21 mouse cellular contexts compared by ENCODE assay signal in the genomic region with DNA sequence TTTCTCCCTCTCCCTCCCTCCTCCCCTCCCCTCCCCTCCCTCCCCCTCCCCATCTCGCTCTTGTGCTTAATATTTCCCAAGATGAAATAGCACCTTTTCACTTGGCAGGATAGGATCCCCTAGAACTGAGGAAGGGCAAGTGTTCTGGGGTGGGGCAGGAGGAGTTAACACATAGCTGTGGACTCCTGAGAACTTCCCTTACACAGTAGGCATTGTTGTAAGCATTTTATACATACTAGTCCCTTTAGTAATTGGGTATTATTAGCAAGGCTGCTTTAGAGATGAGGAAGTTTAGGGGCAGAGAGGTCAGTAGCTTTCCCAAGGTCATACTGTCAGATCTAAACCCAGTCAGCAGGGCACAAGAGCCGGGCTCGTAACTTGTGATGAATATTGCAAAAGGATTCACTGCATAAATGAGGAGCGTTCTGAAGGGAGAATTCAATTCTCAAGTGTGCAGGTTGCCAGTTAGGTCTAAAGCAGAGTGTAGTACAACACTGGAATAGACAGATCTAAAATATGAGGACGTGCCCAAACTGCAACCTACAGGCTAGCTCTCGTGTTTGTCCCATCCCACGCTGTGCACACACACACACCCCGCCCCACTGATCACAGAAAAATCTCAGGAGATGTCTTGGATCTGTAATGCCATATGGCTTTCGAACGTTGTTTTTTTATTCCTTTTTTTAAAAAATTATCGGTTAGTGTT.
DNase-seq lines count a peak whose midpoint lies in the region; ATAC-seq and TF ChIP-seq lines count a peak whose summit lies in the region.
"Had no signal": no experiment of that assay in that cellular context is flagged by ENCODE, and none has a peak within 500 bp of the region (broad histone marks: within the 10 kb centered on the region; RNA-seq: fewer than 3 reads in every experiment).

No protein-coding gene starts in this region.

- intact Hi-C loops in left cerebral cortex, postnatal 10 days (cut with DNase I) = no loop called here

- H3K27me3 ChIP-seq in heart, postnatal 0 days (ENCODE audit: control insufficient read depth, insufficient read depth, low read length) = no peaks in the 10 kb centered on the region
- H3K27me3 ChIP-seq: CH12.LX; embryonic facial prominence, embryonic 13.5 days; forebrain, embryonic 12.5 days; heart, embryonic 15.5 days; hindbrain, embryonic 15.5 days; Patski had no signal

- no peaks in the 10 kb centered on the region for H3K36me3 ChIP-seq in heart, postnatal 0 days (replicated peaks; ENCODE audit: control insufficient read depth, insufficient read depth, low read length)
- H3K36me3 ChIP-seq: embryonic facial prominence, embryonic 13.5 days; forebrain, embryonic 12.5 days; heart, embryonic 15.5 days; hindbrain, embryonic 10.5 days; hindbrain, embryonic 15.5 days had no signal

- TF ChIP-seq CTCF in heart, postnatal 0 days (IDR thresholded peaks at IDR 0.05; ENCODE audit: low read depth) = no peak

- H3K27ac ChIP-seq in heart, postnatal 0 days (ENCODE audit: low read depth) = no peak overlapping the region
- H3K27ac ChIP-seq: embryonic facial prominence, embryonic 13.5 days; forebrain, embryonic 12.5 days; heart, embryonic 15.5 days; hindbrain, embryonic 10.5 days had no signal

- WGBS in heart, postnatal 0 days = 72% methylated on average over 11 of the region's 11 CpGs

- H3K9ac ChIP-seq in heart, postnatal 0 days (replicated peaks; ENCODE audit: low read depth, low read length) = no peak overlapping the region
- H3K9ac ChIP-seq: embryonic facial prominence, embryonic 13.5 days; forebrain, embryonic 12.5 days; heart, embryonic 15.5 days; hindbrain, embryonic 15.5 days had no signal

- DNase-seq in heart, postnatal 0 days (ENCODE audit: low spot score) = peak; percentile 15
- DNase-seq in heart, adult 8-10 months (ENCODE audit: low spot score) = no peak
- DNase-seq in left cerebral cortex, adult 11 months (ENCODE audit: low spot score) = peak; percentile 7
- DNase-seq in left cerebral cortex, postnatal 10 days (ENCODE audit: extremely low spot score in 1 of 2, low spot score in 2 of 2) = no peak
- peak; percentile 11 for DNase-seq in right cerebral cortex, adult 18-20 months
- no peak for DNase-seq in right cerebral cortex, postnatal 10 days (ENCODE audit: low spot score in 2 of 2)
- DNase-seq: adrenal gland, postnatal 14 days; cerebellum, adult 18-20 months; cerebellum, adult 9-11 months; cerebellum, postnatal 36 days; gastrocnemius, postnatal 10 days; heart, adult 18-20 months had no signal

- no peaks in the 10 kb centered on the region for H3K9me3 ChIP-seq in heart, postnatal 0 days (replicated peaks; ENCODE audit: control insufficient read depth, low read length)
- H3K9me3 ChIP-seq: embryonic facial prominence, embryonic 13.5 days; forebrain, embryonic 12.5 days; heart, embryonic 15.5 days; hindbrain, embryonic 10.5 days; hindbrain, embryonic 15.5 days had no signal

- no peak for TF ChIP-seq EP300 in heart, postnatal 0 days (IDR thresholded peaks at IDR 0.05; ENCODE audit: low read depth)

- H3K4me2 ChIP-seq in heart, postnatal 0 days (ENCODE audit: low read depth, low read length) = no peak overlapping the region
- H3K4me2 ChIP-seq: embryonic facial prominence, embryonic 13.5 days; forebrain, embryonic 12.5 days; heart, embryonic 11.5 days; heart, embryonic 15.5 days had no signal

- no peak overlapping the region for H3K4me3 ChIP-seq in heart, postnatal 0 days (ENCODE audit: low read depth, low read length)
- H3K4me3 ChIP-seq: embryonic facial prominence, embryonic 13.5 days; forebrain, embryonic 12.5 days; heart, embryonic 15.5 days; hindbrain, embryonic 10.5 days; hindbrain, embryonic 15.5 days had no signal

- ATAC-seq in heart, postnatal 0 days (ENCODE audit: insufficient read depth, low read depth) = peak; percentile 60; the same call in 1 of the 2 replicates
- ATAC-seq: activated CD4-positive, CD25-positive, alpha-beta regulatory T cell, adult 4 months; Patski had no signal

- H3K4me1 ChIP-seq in heart, postnatal 0 days (ENCODE audit: control insufficient read depth, insufficient read depth) = peaks cover 10% of the 10 kb centered on the region; the same call in 1 of the 2 replicates
- H3K4me1 ChIP-seq: embryonic facial prominence, embryonic 13.5 days; heart, embryonic 15.5 days had no signal

Comparison
In these comparisons a context has a peak if more than half of its experiments do, and no peak if none do; other contexts are left out.
1. DNase-seq: peak in heart, postnatal 0 days (single experiment), left cerebral cortex, adult 11 months (single experiment) and right cerebral cortex, adult 18-20 months (single experiment); none in heart, adult 8-10 months (single experiment), left cerebral cortex, postnatal 10 days (0 of 2) and right cerebral cortex, postnatal 10 days (0 of 2).